Mouse (Mus musculus): Measurements from ENCODE around the gene Ptk7.

The Ptk7 gene

GRCm38 (mm10) chr17:46525579-46526307 lies 103.6 kb downstream of the Ptk7 start:
- DNase-seq (ENCODE audit: extremely low spot score, low read depth, low spot score): peak; percentile 42

GRCm38 (mm10) chr17:46525065-46525464 lies 104.2 kb downstream of the Ptk7 start:
- no peak for DNase-seq (ENCODE audit: extremely low spot score, low read depth, low spot score)

- DNase-seq (ENCODE audit: extremely low spot score, low read depth, low spot score): no peak
These were observed 107.2 kb downstream of the Ptk7 start for GRCm38 (mm10) chr17:46521963-46522668.

GRCm38 (mm10) chr17:46521174-46521573 lies 108.1 kb downstream of the Ptk7 start:
- no peak for DNase-seq (ENCODE audit: extremely low spot score, low read depth, low spot score)

- no peak for DNase-seq (ENCODE audit: extremely low spot score, low read depth, low spot score)
These were observed 108.8 kb downstream of the Ptk7 start for GRCm38 (mm10) chr17:46520385-46520979.

GRCm38 (mm10) chr17:46519971-46520370 lies 109.3 kb downstream of the Ptk7 start:
- no peak for DNase-seq (ENCODE audit: extremely low spot score, low read depth, low spot score)
